Mouse (Mus musculus): ENCODE measurements around the gene Ncor1. TPM values are rescaled to one million over a fixed set of nuclear protein-coding genes. Genes with fewer than 3 reads are reported as not detected.

Gene Ncor1
- 127 and 148 TPM in 2 replicates for polyA plus RNA-seq (2015; fragmentation: Nextera tagmentation; extraction: Ambion mirVana)

DNA sequence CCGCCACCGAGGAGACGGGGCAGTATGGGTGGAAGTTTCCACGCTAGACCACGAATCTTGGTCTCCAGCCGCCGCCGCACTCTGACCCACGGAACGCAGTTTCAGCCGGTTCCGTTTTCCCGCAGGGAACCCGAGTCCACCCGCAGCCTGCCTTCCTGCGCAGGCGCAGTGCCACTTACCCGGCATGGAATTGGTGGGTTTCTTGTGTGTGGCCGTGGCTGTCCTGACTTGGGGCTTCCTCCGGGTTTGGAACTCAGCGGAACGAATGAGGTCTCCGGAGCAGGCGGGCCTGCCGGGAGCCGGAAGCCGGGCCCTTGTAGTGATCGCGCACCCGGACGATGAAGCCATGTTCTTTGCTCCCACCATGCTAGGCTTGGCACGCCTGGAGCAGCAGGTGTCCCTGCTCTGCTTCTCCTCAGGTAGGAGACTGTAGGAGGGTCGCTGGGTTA is at the start of gene Ncor1, which contains the start of gene Pigl:
Gene Ncor1, minus strand, starts transcription at position 266 of the 449 bp plus-strand sequence.
Gene Pigl, plus strand, starts transcription at position 185 of the 449 bp plus-strand sequence.
- ATAC-seq (ENCODE audit: insufficient number of reproducible peaks, low FRiP score, low TSS enrichment, low read depth), result peak; percentile 61
- no peaks in the 10 kb centered on the region for H3K27me3 ChIP-seq
- peaks cover 14% of the 10 kb centered on the region for H3K4me1 ChIP-seq
- 0% methylated on average over 33 of the region's 33 CpGs for WGBS
- no peaks in the 10 kb centered on the region for H3K9me3 ChIP-seq
- H3K4me2 ChIP-seq, result peak within 1 kb of the TSS; percentile 62
- peak within 1 kb of the TSS; percentile 92 for H3K4me3 ChIP-seq
- H3K36me3 ChIP-seq, result 0 out of 2 replicates have a peak, but pooled peaks cover under 1% of the 10 kb centered on the region
- H3K27ac ChIP-seq, result peak within 1 kb of the TSS; percentile 97
- peak within 1 kb of the TSS; percentile 99 for H3K9ac ChIP-seq

- Histone ChIP-seq H3K36me3 (no peaks in the 10 kb centered on the region), H3K4me2 (no peak overlapping the region), H3K27ac (no peak overlapping the region), H3K9ac (no peak overlapping the region), H3K9me3 (no peaks in the 10 kb centered on the region), H3K4me3 (no peak overlapping the region), H3K4me1 (peaks cover 5% of the 10 kb centered on the region; the same call in 1 of the 2 replicates), H3K27me3 (no peaks in the 10 kb centered on the region)
- 86% methylated on average over 4 of the region's 4 CpGs for WGBS
- no peak for ATAC-seq (ENCODE audit: insufficient number of reproducible peaks, low FRiP score, low TSS enrichment, low read depth)
These were observed 49.3 kb upstream of the Ncor1 start for GRCm38 (mm10) chr11:62507683-62508082.

DNA sequence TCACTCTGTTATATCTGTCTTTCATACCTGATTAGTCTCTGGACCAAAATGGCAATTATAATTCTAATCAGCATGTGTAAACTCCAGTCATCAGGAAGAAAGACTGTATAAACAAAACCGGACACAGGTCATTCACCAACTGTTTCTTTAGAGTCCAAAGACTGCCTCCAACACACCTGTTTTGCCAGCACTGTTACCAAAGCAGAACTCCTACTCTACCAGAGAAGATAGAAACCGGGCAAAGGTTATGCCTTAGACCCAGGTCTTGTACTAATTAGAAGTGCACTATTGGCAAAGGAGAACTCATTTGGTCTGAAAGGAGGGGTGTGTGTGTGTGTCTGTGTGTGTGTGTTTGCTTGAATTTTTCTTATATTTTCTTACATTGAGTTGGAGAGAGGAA is 42.2 kb upstream of the Ncor1 start:
- no peak overlapping the region for H3K27ac ChIP-seq
- WGBS, result 91% methylated on average over 2 of the region's 2 CpGs
- H3K27me3 ChIP-seq, result no peaks in the 10 kb centered on the region
- H3K4me1 ChIP-seq, result no peaks in the 10 kb centered on the region
- H3K9me3 ChIP-seq, result no peaks in the 10 kb centered on the region
- H3K36me3 ChIP-seq, result no peaks in the 10 kb centered on the region
- H3K4me3 ChIP-seq, result no peak overlapping the region
- no peak overlapping the region for H3K9ac ChIP-seq
- no peak for ATAC-seq (ENCODE audit: insufficient number of reproducible peaks, low FRiP score, low TSS enrichment, low read depth)
- H3K4me2 ChIP-seq, result no peak overlapping the region

GRCm38 (mm10) chr11:62498802-62499201 is 40.5 kb upstream of the Ncor1 start:
- ATAC-seq (ENCODE audit: insufficient number of reproducible peaks, low FRiP score, low TSS enrichment, low read depth), result no peak
- no peaks in the 10 kb centered on the region for H3K27me3 ChIP-seq
- no peak overlapping the region for H3K4me2 ChIP-seq
- H3K9ac ChIP-seq, result no peak overlapping the region
- no peaks in the 10 kb centered on the region for H3K9me3 ChIP-seq
- no peak overlapping the region for H3K4me3 ChIP-seq
- peaks cover 8% of the 10 kb centered on the region for H3K4me1 ChIP-seq
- H3K36me3 ChIP-seq, result no peaks in the 10 kb centered on the region
- H3K27ac ChIP-seq, result no peak overlapping the region
- 86% methylated on average over 2 of the region's 2 CpGs for WGBS

DNA sequence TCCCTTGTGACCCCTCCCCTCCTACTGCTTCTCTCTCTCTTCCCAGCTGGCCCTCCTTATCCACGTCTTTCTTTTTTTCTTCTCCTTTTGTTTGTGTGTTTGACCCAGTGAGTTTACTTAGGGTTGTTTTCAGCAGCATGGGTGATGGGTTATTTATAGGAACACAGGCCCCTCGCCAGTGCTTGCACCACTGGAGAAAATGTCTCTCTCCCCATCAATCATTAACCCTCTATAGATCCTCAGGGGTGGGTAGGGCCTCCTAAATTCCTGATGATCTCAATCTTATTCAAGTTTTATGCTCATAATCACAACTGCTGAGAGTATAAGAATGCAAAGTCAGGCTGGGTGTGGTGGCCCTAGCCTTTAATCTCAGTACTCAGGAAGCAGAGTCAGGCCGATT is 38.8 kb upstream of the Ncor1 start:
- no peak for ATAC-seq (ENCODE audit: insufficient number of reproducible peaks, low FRiP score, low TSS enrichment, low read depth)
- 72% methylated on average over 3 of the region's 3 CpGs for WGBS

GRCm38 (mm10) chr11:62496151-62496715 is 37.9 kb upstream of the Ncor1 start:
- Histone ChIP-seq H3K9ac (no peak overlapping the region), H3K4me1 (peaks cover 8% of the 10 kb centered on the region), H3K4me3 (no peak overlapping the region), H3K27ac (no peak overlapping the region), H3K9me3 (no peaks in the 10 kb centered on the region), H3K27me3 (no peaks in the 10 kb centered on the region), H3K36me3 (no peaks in the 10 kb centered on the region), H3K4me2 (no peak overlapping the region)
- no peak for ATAC-seq (ENCODE audit: insufficient number of reproducible peaks, low FRiP score, low TSS enrichment, low read depth)
- 57% methylated on average over 5 of the region's 5 CpGs for WGBS

More for the DNA sequence above, 38.8 kb upstream of the Ncor1 start:
- H3K9me3 ChIP-seq, result no peaks in the 10 kb centered on the region
- H3K9ac ChIP-seq, result no peak overlapping the region
- H3K4me1 ChIP-seq, result peaks cover 8% of the 10 kb centered on the region
- H3K36me3 ChIP-seq, result no peaks in the 10 kb centered on the region
- no peak overlapping the region for H3K4me2 ChIP-seq
- no peaks in the 10 kb centered on the region for H3K27me3 ChIP-seq
- no peak overlapping the region for H3K4me3 ChIP-seq
- no peak overlapping the region for H3K27ac ChIP-seq

DNA sequence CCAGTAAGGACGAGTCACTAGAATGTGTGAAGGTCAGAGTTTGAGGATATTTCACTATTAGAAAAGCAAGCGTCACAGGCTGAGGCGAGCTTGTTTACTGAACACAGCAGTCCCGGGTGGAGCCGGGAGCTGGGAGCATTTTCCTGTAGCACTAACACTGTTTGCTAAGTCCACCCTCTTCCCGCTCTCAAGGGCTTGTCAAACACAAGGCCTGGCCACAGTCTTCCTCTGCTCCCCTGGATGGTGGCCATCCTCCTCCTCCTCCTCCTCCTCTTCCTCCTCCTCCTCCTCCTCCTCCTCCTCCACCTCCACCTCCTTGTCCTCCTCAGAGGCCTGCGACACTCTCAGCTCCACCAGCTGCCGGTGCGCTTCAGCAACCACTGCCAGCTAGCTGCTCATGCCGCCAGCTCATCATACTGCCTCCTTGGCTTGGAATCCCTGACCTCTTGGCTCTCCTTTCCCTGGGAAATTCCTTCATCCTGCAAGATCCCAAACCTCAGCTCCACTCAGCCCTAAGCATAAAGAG is 37.0 kb upstream of the Ncor1 start:
- peaks cover 8% of the 10 kb centered on the region for H3K4me1 ChIP-seq
- WGBS, result 36% methylated on average over 9 of the region's 10 CpGs
- no peak overlapping the region for H3K4me2 ChIP-seq

GRCm38 (mm10) chr11:62494754-62495275 is 36.5 kb upstream of the Ncor1 start:
- ATAC-seq (ENCODE audit: insufficient number of reproducible peaks, low FRiP score, low TSS enrichment, low read depth), result no peak
- Histone ChIP-seq H3K4me1 (peaks cover 8% of the 10 kb centered on the region), H3K27me3 (no peaks in the 10 kb centered on the region), H3K36me3 (no peaks in the 10 kb centered on the region), H3K9ac (no peak overlapping the region), H3K27ac (no peak overlapping the region), H3K4me2 (no peak overlapping the region), H3K9me3 (no peaks in the 10 kb centered on the region), H3K4me3 (no peak overlapping the region)
- WGBS, result 11% methylated on average over 6 of the region's 6 CpGs

More for the DNA sequence above, 37.0 kb upstream of the Ncor1 start:
- no peak overlapping the region for H3K4me3 ChIP-seq
- H3K27me3 ChIP-seq, result no peaks in the 10 kb centered on the region
- no peak overlapping the region for H3K27ac ChIP-seq
- no peak overlapping the region for H3K9ac ChIP-seq
- no peaks in the 10 kb centered on the region for H3K36me3 ChIP-seq
- ATAC-seq (ENCODE audit: insufficient number of reproducible peaks, low FRiP score, low TSS enrichment, low read depth), result no peak
- no peaks in the 10 kb centered on the region for H3K9me3 ChIP-seq

GRCm38 (mm10) chr11:62493701-62494100 is 35.4 kb upstream of the Ncor1 start:
- Histone ChIP-seq H3K27me3 (no peaks in the 10 kb centered on the region), H3K4me2 (no peak overlapping the region), H3K27ac (no peak overlapping the region), H3K9ac (no peak overlapping the region), H3K36me3 (no peaks in the 10 kb centered on the region), H3K4me1 (peaks cover 8% of the 10 kb centered on the region), H3K9me3 (no peaks in the 10 kb centered on the region), H3K4me3 (no peak overlapping the region)
- WGBS, result 91% methylated on average over 6 of the region's 6 CpGs
- ATAC-seq (ENCODE audit: insufficient number of reproducible peaks, low FRiP score, low TSS enrichment, low read depth), result no peak

- WGBS, result 90% methylated on average over 10 of the region's 10 CpGs
- ATAC-seq (ENCODE audit: insufficient number of reproducible peaks, low FRiP score, low TSS enrichment, low read depth), result no peak
- H3K36me3 ChIP-seq, result no peaks in the 10 kb centered on the region
- no peak overlapping the region for H3K4me2 ChIP-seq
- no peaks in the 10 kb centered on the region for H3K27me3 ChIP-seq
- H3K27ac ChIP-seq, result no peak overlapping the region
- H3K9ac ChIP-seq, result no peak overlapping the region
- H3K4me1 ChIP-seq, result no peaks in the 10 kb centered on the region
- no peak overlapping the region for H3K4me3 ChIP-seq
- no peaks in the 10 kb centered on the region for H3K9me3 ChIP-seq
These were observed 29.4 kb upstream of the Ncor1 start for GRCm38 (mm10) chr11:62487540-62488350.

GRCm38 (mm10) chr11:62486949-62487348 is 28.6 kb upstream of the Ncor1 start:
- no peak overlapping the region for H3K4me2 ChIP-seq
- no peaks in the 10 kb centered on the region for H3K27me3 ChIP-seq
- no peaks in the 10 kb centered on the region for H3K4me1 ChIP-seq
- H3K36me3 ChIP-seq, result no peaks in the 10 kb centered on the region
- H3K9me3 ChIP-seq, result no peaks in the 10 kb centered on the region
- H3K9ac ChIP-seq, result no peak overlapping the region
- WGBS, result 83% methylated on average over 1 of the region's 1 CpGs
- H3K4me3 ChIP-seq, result no peak overlapping the region
- no peak for ATAC-seq (ENCODE audit: insufficient number of reproducible peaks, low FRiP score, low TSS enrichment, low read depth)
- H3K27ac ChIP-seq, result no peak overlapping the region

DNA sequence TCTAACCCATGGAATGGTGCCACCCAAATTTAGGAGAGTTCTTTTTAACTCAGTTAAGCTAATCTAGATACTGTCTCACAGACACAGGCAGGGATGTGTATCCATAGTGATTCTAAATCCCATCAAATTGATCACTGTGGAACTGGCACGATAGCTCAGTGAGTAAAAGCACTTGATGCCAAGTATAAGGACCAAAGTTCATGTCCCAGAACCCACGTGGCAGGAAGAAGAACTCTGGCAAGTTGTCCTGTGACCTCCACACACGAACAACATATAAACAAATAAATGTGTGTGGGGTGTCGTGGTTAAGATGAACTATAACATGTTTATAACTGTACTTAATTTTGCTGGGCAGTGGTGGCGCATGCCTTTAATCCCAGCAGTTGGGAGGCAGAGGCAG is 21.2 kb upstream of the Ncor1 start:
- Histone ChIP-seq H3K9ac (no peak overlapping the region), H3K4me2 (no peak overlapping the region), H3K4me1 (peaks cover 4% of the 10 kb centered on the region; the same call in 1 of the 2 replicates), H3K4me3 (no peak overlapping the region), H3K27ac (no peak overlapping the region), H3K36me3 (no peaks in the 10 kb centered on the region), H3K27me3 (no peaks in the 10 kb centered on the region), H3K9me3 (no peaks in the 10 kb centered on the region)
- ATAC-seq (ENCODE audit: insufficient number of reproducible peaks, low FRiP score, low TSS enrichment, low read depth), result no peak
- WGBS, result 86% methylated on average over 5 of the region's 5 CpGs
